13 mouse cellular contexts compared by ENCODE assay signal in genomic region chr8:122988955-122989354, GRCm38 (mm10). TPM values are rescaled to one million over a fixed set of nuclear protein-coding genes. Genes with fewer than 3 reads are reported as not detected.
DNase-seq lines count a peak whose midpoint lies in the region; ATAC-seq and TF ChIP-seq lines count a peak whose summit lies in the region.
"Had no signal": no experiment of that assay in that cellular context is flagged by ENCODE, and none has a peak within 500 bp of the region (broad histone marks: within the 10 kb centered on the region; RNA-seq: fewer than 3 reads in every experiment).

No protein-coding gene starts in this region.

- H3K9ac ChIP-seq in liver, postnatal 0 days (replicated peaks): no peak overlapping the region
- H3K9ac ChIP-seq: midbrain, embryonic 15.5 days had no signal

- TF ChIP-seq EP300 in liver, postnatal 0 days (IDR thresholded peaks at IDR 0.05; ENCODE audit: low read depth): no peak

- 30% methylated on average over 3 of the region's 3 CpGs for WGBS in liver, postnatal 0 days (ENCODE audit: insufficient replicate concordance)

- no peak overlapping the region for H3K4me2 ChIP-seq in liver, postnatal 0 days (ENCODE audit: low read depth, low read length)
- H3K4me2 ChIP-seq: midbrain, embryonic 15.5 days had no signal

- no peak for TF ChIP-seq CTCF in liver, postnatal 0 days (IDR thresholded peaks at IDR 0.05; ENCODE audit: low read depth)

- H3K36me3 ChIP-seq in liver, postnatal 0 days (replicated peaks; ENCODE audit: insufficient read depth, low read length): no peaks in the 10 kb centered on the region
- H3K36me3 ChIP-seq: midbrain, embryonic 15.5 days had no signal

- H3K4me3 ChIP-seq in liver, postnatal 0 days (ENCODE audit: low read depth, low read length): no peak overlapping the region
- H3K4me3 ChIP-seq: erythroblast, embryonic 14.5 days; gastrocnemius, adult 2 months; midbrain, embryonic 15.5 days had no signal

- H3K27ac ChIP-seq in liver, postnatal 0 days (ENCODE audit: low read depth): no peak overlapping the region
- H3K27ac ChIP-seq: gastrocnemius, adult 2 months; midbrain, embryonic 15.5 days had no signal

- peak; percentile 21; the same call in 1 of the 2 replicates for ATAC-seq in liver, postnatal 0 days
- ATAC-seq: midbrain, embryonic 15.5 days had no signal

- H3K9me3 ChIP-seq in liver, postnatal 0 days (ENCODE audit: low read length): no peaks in the 10 kb centered on the region
- H3K9me3 ChIP-seq: midbrain, embryonic 15.5 days had no signal

- no peaks in the 10 kb centered on the region for H3K27me3 ChIP-seq in liver, postnatal 0 days (ENCODE audit: insufficient read depth, low read length)
- H3K27me3 ChIP-seq: midbrain, embryonic 15.5 days had no signal

- H3K4me1 ChIP-seq in liver, postnatal 0 days (ENCODE audit: insufficient read depth): peaks cover 76% of the 10 kb centered on the region

- peak; percentile 22 for DNase-seq in retina, adult 2 months (ENCODE audit: low read depth, low spot score)
- DNase-seq in retina, embryonic 14.5 days (ENCODE audit: low spot score): no peak
- peak; percentile 65 for DNase-seq in induced T-regulatory cell, adult 2 months (ENCODE audit: low read depth)
- no peak for DNase-seq in liver, postnatal 0 days
- DNase-seq in yolk sac, embryonic 10.5 days (ENCODE audit: low spot score): peak; percentile 51
- DNase-seq in urinary bladder, adult 18-20 months (ENCODE audit: low spot score in 2 of 2): no peak
- no peak for DNase-seq in lung, postnatal 36 days
- DNase-seq in adrenal gland, postnatal 25 days: no peak
- DNase-seq: adrenal gland, postnatal 36 days; gastrocnemius, adult 2 months; lung, adult 18-20 months had no signal

RNA-seq across cellular contexts. Expression of gene Ankrd11, which starts 53.1 kb away (rescaled TPM):
- 21.2 and 21.9 TPM in 2 replicates for polyA plus RNA-seq in liver, postnatal 0 days (2015; fragmentation: Nextera tagmentation; extraction: Ambion mirVana)
- 111 TPM in 2 replicates for total RNA-seq in adrenal gland, postnatal 25 days (2021)

Comparison
In these comparisons a context has a peak if more than half of its experiments do, and no peak if none do; other contexts are left out.
1. DNase-seq: peak in retina, adult 2 months (single experiment), induced T-regulatory cell, adult 2 months (single experiment) and yolk sac, embryonic 10.5 days (single experiment); none in retina, embryonic 14.5 days (single experiment), liver, postnatal 0 days (single experiment), urinary bladder, adult 18-20 months (0 of 2), lung, postnatal 36 days (single experiment) and adrenal gland, postnatal 25 days (single experiment).